Mouse (Mus musculus) cerebellum, adult 18-20 months (tissue): ENCODE results near the gene Kansl1l.
A peak's percentile ranks its signal among the peaks of the same experiment; 100 is the strongest.

Experiments used
- DNase-seq, 2 experiments: peaks; one replicate each; pipeline ENCODE4 v3.0.0; 2021

Kansl1l gene

GRCm38 (mm10) chr1:66817453-66817839, at the start of gene Kansl1l:
Gene Kansl1l (minus strand): TSS chr1:66817562.
- peak; percentile 94 to 98 for DNase-seq

DNA sequence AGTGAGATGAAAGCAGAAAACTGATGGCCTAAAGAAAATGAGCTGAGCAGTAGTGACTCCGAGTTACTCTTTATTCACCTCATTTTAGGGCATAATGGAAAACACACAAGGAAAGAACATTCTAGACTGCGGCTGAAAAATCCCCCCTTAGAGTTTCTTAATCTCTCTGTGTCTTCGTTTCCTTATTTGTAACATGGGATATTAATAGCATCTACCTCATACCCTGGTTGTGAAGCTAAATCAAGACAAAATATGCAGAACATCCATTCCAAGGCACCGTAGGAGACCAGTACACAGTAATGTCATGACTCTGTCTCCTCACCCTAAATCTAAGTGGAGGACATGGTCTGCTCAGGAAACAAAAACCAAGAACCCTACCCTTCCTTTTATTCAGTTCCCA, 48.3 kb upstream of the Kansl1l start:
- DNase-seq = no peak

- DNase-seq = no peak
Measured at GRCm38 (mm10) chr1:66863741-66864495, 46.6 kb upstream of the Kansl1l start.

DNA sequence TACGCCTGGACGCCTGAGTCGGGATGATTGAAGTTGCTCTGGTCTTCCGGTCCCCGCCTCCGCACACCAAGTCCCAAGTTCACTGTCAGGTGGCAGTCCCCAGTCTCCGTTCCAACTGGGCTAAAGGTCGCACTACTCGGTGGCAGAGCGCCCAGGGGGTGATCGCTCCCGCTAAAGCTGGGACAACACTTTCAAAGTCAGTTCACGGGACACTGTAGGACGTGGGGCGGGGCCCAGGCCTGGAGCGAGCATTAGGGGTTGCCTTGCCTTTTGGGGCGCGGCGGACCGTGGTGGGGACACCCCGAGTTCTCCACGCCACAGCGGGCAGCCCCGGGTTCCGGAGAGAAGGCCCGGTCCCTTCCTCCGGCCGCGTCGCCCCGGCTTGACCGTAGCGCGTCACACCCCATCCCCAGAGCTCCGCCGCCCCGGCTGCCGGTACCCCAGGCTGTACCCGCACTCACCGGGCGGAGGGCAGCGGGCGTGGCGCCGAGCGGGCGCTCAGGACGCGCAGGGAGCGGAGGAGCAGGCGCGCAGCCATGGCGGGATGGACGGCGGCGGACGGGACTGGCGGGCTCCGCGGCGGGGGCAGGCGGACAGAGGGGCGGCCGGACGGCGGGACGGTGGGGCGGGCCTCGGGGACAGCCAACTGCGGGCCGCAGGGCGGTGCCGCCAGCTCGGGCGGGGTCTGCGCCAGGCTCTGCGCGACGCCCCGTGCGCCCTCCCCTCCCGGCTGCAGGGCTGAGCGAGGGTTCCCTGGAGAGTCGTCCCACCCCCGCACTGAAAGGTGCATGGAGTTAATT, 45.5 kb upstream of the Kansl1l start, which contains the start of gene Acadl:
Acadl (minus strand) TSS at position 566 of the 800 bp plus-strand sequence.
- DNase-seq = peak; percentile 39 to 54

DNA sequence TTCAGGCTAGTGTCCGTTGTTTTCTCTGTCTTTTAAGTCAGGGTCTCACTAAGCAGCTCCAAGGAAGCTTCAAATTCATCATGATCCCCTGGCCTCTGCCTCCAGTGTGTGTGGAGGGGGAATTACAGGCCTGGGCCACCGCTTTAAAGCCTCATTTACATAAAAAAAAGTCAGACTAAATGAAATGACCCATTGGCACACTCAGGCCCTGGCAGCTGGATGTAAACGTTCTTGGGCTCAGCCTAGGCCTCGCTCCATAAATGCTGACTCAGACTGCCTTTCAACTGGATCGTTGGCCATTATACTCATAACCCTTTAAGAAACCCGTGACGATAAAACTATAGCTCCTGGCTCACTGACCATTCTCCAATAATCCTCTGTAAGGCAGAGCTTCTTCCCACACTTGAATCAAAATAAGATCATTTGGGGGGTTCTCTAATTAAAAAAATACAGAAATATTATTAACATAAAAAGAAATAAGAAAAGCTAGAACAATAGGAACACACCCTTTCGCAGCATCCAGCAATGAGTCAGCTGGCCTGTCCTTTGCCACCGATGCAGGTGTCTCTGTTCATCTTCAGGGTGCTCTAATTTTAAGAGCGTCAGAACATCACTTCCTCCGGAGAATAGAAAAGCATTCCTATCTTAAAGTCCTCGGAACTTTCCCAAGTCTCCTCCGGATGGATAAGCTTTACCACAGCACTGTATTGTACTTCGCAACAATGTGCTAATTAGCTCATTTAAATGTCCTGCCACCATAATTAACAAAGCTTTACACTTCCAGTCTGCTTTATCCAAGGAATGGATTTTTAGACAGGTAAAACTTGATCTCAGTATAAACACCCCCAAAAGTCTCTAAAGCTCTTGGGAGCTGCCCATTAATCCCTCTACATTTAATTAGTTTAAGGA, 44.7 kb upstream of the Kansl1l start:
- no peak for DNase-seq

- DNase-seq = no peak
Measured at GRCm38 (mm10) chr1:66847506-66847905, 30.1 kb upstream of the Kansl1l start.

GRCm38 (mm10) chr1:66845690-66846318, 28.4 kb upstream of the Kansl1l start:
- DNase-seq = no peak

- DNase-seq = no peak
Measured at GRCm38 (mm10) chr1:66841938-66842337, 24.6 kb upstream of the Kansl1l start.

DNA sequence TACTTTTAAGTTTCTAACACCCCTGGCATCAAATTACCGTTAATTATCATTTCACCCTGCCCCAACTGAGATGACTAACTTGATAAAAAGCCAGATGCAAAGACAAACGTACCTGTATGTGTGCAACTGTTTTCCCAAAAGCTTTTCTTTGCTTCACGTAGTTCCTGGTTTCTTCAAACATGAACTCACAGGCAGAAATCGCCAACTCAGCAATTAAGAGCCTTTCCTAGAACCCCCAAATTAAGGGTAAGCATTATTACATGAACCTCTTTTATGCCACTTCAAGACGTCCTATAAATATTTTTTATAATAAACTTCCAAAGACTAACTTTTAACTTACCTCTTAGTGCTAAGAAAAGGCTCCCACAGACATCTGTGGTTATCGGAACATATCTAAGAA, 24.1 kb upstream of the Kansl1l start:
- DNase-seq = no peak

- no peak for DNase-seq
Measured at GRCm38 (mm10) chr1:66839755-66840438, 22.5 kb upstream of the Kansl1l start.

- DNase-seq = no peak
Measured at GRCm38 (mm10) chr1:66839135-66839534, 21.8 kb upstream of the Kansl1l start.

DNA sequence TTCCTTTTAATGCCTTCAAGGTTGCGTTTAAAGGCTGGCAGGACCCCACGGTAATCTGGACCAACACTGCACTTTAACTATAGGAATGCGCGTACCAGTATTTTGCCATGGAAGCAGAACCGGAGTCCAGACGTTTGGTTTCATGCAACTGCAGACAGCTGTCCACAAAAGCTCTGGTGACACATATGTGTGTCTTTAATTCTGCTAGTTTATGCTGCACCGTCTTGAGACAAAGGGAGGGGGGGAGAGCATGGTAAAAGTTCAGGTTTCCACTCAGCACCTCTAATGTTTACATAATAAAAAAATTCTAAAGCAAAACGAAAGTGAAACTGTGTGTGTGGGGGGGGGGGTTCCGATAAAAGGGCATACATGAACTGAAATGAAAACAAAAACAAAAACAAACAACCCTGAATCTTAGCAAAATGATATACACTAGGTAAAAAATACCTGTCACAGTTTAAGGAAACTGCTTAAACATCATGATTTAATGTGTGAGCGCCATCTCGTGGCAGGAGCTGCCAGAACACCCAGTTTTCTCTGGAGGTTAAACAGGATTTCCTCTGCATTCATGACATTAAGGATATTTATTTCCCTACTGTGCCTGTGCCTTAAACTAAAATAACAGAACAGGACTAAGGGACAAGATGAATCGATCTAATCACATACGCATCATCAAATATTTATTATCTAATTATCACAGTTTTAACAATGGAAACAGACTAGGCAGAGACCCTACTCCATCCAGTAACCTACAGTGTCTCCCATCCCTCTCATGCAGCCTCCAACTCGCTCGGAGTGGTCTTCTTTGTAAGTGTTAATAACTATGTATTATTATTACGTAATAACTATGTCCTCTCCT, 21.1 kb upstream of the Kansl1l start:
- DNase-seq = peak; percentile 82 to 83

DNA sequence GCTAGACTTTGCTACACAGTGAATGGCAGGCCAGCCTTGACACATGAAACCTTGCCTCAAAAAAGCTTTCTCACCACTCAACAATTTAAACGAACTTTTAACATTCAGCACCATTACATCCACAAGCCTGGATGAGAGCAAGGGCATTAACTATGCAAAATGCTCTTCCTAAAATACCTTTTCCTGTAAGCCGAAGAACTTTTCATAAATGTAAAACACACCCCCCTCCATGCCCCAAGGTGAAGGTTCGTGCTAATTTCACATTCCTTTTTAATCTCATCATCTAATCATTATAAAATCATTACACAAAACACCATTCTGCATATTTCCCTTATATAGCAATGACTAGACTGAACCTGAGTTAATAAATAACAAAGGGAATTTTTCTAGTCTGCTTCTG, 19.8 kb upstream of the Kansl1l start:
- DNase-seq = no peak

GRCm38 (mm10) chr1:66832636-66833165, 15.3 kb upstream of the Kansl1l start:
- DNase-seq = no peak

DNA sequence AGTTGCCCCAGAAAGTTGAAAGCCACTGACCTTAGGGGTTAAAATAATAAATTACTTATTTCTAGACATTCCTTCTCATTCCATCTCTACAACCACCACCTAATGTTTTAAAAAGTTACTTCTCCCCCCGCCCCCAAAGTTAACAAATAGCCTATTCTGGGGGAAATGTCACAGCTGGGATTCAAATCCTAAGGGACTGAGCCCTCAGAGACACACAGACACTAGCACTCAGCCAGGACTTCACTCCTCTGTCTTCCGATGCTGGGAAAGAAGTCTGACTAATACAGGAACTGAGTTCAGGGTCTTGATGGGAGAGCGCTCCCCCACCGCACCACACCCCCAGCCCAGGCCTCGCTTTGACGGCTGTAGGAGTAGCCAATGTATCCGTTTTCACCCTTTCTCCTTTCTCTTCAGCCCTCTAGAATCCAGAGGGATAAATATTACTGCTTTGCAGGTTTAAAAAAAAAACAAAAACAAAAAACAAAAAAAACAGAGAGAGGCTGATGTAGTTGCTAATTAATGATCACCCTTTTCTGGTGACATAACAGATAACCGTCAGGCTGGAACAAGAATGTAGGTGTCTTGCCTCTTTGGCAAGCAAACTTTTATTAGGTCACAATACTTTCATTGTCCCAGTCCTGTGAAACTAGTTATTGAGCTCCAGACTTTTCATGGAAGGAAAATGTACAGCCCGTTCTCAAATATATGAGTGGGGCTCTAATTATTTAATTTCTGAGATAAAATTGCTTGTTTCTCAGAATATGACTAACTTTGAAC, 14.7 kb upstream of the Kansl1l start:
- no peak for DNase-seq

DNA sequence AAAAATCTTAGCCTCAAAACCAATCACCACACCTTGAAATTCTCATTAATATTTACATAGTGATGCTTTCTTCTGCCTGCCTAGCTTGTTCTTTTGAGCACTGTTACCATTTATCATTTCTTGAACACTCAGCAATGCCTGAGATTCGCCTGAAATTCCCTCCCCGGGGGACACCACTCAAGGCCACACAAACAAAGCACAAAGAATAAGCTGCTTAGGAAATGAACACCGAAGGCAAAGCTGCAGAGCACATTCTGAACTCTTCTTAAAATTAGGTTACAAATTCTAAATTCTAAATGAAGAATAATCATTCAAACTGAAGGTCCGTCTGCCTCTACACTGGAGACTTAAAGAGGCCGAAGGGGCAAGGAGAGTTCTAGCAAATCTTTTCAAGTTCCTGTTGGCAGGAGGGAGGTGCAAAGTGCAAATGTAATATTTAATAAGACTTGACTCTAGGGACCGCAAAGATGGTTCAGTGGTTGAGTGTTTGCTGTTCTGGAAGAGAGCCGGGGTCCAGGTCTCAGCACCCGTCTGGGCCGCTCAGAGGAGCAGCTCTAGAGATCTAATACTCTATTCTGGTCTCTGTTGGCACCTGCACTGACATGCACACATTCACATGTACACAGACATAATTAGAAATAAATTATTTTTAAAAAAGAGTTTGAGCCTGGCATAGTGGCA, 12.2 kb upstream of the Kansl1l start:
- no peak for DNase-seq

- no peak for DNase-seq
Measured at GRCm38 (mm10) chr1:66821966-66822365, 4.6 kb upstream of the Kansl1l start.

DNA sequence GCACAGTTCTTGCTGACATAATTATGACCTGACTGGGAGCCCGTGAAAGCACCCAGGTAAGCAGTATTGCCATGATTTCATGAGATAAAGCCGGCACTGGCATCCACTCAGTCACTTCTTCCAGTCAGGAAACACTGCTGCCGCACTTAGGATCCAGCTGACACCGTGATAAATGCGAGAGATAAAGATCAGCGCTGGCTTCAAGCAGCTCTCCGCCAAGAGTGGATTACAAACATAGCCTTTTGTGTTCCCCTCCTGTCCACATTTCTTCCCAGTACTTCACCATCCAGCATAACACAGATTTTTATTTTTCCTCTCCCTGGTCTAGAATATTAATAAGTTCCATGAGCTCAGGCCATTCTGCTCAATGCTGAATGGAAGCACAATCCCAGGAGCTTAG, 2.9 kb upstream of the Kansl1l start:
- no peak for DNase-seq

DNA sequence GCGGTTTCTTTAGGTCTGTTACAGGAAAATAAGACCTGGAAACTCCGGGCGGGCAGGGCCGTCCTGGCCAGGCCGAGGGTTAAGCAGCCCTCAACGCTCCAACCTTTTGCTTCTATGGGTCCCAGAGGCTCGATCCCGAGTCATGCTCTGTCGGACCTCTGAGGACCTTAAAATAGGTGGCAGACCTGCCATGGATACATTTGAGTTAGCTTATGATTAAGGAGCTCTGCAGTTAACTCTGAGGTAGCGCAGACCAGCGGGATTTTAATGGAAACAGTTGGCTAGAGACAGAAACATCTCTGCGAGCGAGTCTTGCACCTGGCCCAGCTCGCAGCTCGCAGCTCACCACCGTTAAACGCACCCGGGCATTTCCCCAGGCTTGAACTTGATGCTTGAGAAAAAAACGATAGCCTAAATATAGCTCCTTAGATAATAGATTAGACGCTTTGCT, 528 bp upstream of the Kansl1l start:
- DNase-seq = no peak
